Mouse (Mus musculus): ENCODE results near the gene Spns2.
A peak's percentile ranks its signal among the peaks of the same experiment; 100 is the strongest.
"Not testable (repeated sequence)": the region's sequence is repeated elsewhere in the genome, so short reads cannot be mapped to it uniquely, and the experiment has no call there.

Spns2 gene

DNA sequence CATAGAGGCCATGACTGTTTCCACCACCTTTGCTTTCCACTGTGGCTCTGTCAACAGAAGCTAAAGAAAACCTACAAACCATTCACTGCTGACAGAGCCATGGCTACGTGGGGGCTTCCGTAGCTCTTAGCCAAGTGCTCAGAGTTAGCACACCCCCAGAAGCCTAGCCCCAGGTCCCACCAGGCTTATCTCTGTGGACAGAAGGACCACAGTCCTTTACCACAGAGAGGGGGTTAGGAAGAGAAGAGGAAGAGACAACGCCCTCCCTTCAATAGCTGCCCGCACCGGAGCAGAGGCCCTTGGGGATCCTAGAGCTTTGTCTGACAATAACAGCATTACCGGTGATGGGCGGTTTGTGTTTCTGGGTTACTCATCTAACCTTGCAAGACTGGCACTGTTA, 14.3 kb downstream of the Spns2 start:
- DNase-seq (ENCODE audit: extremely low read depth, low read depth, low spot score) = no peak

DNA sequence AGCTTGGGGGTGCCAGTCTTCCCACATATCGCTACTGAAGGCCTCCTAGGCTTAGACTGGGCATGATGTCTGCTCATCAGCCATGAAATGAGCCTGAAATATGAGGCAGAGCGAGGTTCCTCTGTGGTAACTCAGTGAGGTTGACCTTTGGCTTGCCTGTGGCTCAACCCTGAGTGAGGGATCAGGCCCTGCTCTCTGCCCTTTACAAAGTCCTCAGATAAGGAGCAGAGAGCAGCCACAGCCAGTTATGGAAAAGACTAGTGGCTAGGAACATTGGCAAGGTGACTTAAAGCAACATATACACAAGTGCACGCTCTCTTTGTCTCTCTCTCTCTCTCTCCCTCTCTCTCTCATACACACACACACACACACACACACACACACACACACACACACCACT, 14.8 kb downstream of the Spns2 start:
- DNase-seq (ENCODE audit: extremely low read depth, low read depth, low spot score) = no peak

DNA sequence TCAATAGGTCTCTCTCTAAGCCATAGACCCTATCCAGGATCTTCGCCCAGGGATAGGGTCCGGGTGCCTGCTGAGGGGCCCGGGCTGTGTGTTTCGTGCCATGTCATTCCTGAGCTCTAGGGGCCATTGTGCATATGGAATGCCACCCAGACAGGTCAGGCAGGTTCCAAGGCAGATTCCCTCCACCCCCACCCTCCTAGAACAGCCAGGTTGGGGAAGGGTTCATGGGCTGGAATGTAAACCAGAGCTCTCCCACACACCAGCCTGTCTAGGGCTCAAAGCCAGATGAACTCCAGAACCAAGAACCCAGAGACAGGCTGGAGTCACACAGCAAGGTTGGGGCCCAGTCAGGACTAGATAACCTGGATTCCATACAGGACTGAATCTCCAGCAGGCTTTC, 16.2 kb downstream of the Spns2 start:
- DNase-seq (ENCODE audit: extremely low read depth, low read depth, low spot score) = peak; percentile 78

DNA sequence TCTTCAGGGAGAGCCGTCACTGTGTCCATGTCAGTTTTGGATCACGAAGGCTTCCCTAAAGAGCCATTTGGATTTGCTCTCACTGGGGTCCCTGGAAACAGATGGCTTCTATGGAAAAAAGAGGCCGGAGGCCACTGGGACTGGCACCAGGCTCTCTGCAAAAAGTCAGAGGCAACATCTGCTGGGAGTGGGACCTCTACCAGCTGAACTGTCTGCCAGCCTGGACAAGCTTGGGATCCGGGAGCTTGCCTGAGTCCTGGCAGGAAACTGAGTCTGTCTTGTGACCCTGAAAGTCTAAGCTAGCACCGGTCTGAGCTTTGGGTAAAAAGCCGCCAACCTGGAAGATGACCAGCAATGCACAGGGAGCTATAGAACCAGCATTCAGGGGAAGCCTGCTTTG, 18.3 kb downstream of the Spns2 start:
- DNase-seq (ENCODE audit: extremely low read depth, low read depth, low spot score) = no peak

GRCm38 (mm10) chr11:72470004-72470403, 19.7 kb downstream of the Spns2 start:
- DNase-seq (ENCODE audit: extremely low read depth, low read depth, low spot score) = no peak

DNA sequence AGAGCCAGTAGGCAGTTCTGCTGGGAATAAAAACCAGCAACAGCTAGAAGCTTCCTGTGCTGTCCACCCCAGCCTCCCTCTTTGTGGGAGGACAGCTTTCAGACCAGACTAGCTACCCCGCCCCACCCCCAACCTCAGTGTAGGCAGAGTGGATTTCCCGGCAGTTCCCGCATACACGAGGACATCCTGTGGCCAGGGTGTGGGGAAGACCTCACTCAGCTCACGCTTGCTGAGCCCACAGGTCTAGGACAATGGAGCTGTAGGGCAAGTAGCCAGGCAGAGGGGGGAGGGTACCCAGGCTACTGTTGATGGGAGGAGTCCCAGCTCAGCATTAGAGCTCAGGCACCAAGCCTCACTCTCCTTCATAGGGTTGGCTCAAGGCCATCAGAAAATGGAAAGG, 20.5 kb downstream of the Spns2 start:
- DNase-seq (ENCODE audit: extremely low read depth, low read depth, low spot score) = no peak

DNA sequence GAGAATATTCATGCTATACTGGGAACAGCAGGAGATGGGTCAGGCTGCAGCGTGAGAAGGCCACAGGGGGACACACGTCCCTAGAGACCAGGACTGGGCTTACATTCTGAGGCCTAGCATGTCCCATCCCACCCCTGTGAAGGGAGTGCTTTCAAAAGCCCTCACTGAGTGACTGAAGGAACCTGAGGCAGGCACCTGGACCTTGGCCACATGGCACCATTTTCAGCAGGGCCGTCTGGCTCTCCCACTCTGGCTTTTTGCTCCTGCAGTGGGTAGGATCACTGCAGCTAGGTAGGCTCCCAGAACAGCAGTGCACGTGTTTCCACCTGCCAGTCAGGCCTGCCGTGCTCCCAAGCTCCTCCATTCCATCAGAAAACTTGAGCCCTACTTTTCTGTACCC, 21.2 kb downstream of the Spns2 start:
- no peak for DNase-seq (ENCODE audit: extremely low read depth, low read depth, low spot score)

DNA sequence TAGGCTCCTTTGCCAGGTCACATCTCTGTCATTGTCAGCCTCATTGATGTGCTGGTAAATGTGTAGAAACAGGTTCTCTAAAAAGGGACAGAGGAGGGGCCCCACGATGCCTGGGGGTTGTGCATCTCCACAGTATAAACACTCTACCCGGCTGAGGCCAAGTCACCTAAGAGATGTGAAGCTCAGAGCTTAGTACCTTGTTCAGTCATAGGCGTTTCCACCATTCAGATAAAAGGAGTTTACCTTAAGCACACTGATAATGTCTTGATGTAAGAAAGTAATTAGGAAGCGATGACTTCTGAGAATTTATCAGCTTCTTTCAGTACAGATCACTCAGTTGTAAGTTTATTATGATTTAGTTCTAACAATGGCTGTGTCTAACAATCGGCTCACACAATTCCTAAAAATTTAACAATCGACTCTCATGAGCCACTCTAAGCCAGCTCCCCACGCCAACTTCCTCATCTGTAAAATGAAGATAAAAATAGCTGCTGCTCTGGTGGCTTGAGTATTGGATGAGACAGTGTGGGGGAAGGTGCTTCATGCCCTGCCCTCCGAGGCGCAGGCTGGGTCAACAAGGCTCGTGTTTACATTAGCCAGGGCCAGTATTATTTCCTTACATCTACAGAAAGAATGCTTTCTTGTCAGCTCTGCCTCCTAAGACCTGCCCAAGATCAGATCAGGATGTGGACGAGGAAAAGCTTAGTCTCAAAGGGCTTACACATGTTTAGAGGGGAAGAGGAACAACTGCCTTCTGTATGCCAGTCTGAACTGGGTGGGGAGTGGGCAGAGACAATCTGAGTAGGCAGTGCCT, 22.8 kb downstream of the Spns2 start:
- DNase-seq (ENCODE audit: extremely low read depth, low read depth, low spot score) = no peak

DNA sequence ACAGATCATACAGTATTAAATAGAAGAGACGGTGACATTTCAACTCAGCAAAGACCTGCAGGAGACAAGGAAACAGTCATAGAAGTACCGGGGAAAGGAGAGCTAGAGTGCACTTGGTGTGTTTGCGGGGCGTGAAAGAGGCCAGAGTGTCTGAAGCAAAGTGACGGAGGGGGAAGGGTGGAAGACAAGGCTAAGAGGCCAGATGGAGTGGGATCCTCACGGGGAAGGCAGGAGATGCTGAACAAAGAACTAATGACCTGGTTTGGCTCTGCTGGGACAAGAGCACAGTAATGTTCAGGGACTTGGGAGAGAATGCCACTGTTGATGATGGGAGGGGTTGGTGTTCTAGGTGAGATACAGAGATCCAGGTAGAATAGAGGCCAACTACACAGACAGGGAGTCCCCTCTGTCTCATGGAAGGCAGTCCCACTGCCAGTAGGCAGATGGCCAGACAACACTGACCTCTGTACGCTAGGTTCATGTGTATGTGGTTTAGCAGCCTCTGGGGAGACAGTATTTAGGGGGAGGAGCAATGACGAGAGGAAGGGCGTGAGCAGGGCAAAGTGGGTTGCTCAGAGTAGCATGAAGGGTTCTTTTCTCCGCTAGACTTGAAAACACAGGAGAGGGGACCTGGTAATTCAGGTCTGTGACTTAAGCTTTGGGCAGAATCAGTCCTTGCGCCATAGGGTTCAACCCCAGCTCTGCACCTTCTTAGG, 23.6 kb downstream of the Spns2 start:
- no peak for DNase-seq (ENCODE audit: extremely low read depth, low read depth, low spot score)

DNA sequence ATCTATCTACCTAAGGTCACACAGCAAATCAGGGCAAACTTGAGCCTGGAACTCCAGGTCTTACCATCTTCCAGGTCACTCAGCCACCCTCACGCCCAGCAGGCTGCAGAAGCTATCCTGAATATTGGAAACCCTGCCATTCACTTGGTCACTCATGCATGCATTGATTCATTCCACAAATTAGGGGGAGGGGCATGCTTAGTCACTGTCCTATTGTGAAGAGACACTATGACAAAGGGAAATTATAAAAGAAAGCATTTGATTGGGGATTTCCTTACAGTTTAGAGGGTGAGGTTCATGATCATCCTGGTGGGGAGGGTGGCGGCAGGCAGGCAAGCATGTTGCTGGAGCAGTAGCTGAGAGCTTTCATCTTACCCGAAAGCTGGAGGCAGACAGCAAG, 24.9 kb downstream of the Spns2 start:
- no peak for DNase-seq (ENCODE audit: extremely low read depth, low read depth, low spot score)

- DNase-seq (ENCODE audit: extremely low read depth, low read depth, low spot score) = no peak
Observed at GRCm38 (mm10) chr11:72461500-72461981, 28.2 kb downstream of the Spns2 start.

DNA sequence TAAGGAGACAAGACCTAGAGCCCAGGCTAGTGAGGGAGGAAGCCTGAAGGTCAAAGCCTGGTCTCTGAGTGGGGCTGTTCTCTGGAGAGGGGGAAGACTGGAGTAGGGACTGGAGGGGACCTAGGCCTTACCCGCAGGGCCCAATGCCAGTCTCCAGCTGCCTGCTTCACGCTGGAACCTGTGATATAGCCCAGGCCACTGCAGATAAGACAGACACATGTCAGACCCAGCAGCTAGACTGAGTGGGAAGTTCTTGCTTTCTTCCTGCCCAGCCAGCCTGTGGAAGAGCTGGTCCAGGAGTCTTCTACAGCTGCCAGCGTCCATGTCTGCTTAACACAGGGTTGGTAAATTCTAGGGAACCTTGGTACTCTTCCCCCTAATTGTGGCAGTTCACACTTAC, 31.2 kb downstream of the Spns2 start:
- DNase-seq (ENCODE audit: extremely low read depth, low read depth, low spot score) = no peak

GRCm38 (mm10) chr11:72457995-72458496, 31.7 kb downstream of the Spns2 start:
- no peak for DNase-seq (ENCODE audit: extremely low read depth, low read depth, low spot score)

GRCm38 (mm10) chr11:72455694-72456093, 34.0 kb downstream of the Spns2 start:
- no peak for DNase-seq (ENCODE audit: extremely low read depth, low read depth, low spot score)

GRCm38 (mm10) chr11:72453105-72453953, 36.4 kb downstream of the Spns2 start:
- DNase-seq (ENCODE audit: extremely low read depth, low read depth, low spot score) = no peak

DNA sequence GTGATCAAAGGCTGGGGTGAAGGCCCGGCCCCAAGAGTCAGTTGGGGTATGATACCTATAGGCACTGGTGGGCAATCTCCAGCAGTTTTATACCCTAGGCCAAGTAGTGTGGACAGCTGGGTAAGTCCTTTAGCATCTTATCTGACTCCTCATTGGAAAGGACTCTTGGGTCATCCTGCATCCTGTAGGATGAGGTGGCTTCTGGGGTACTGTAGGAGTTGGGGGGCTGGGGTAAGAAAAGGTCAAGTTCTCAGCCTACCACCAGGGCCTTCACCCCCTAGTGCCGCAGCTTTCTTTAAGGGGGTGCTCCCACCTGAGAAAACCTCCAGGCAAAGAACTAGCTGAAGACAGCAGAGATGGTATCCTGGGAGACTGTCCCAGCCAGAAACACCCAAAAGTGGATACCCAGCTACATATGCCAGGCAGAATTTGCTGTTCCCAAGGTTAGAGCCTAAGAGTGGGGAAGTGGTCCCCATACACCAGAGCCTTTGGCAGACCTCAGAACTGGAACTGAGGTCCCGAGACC, 37.5 kb downstream of the Spns2 start:
- DNase-seq (ENCODE audit: extremely low read depth, low read depth, low spot score) = no peak

- no peak for DNase-seq (ENCODE audit: extremely low read depth, low read depth, low spot score)
Observed at GRCm38 (mm10) chr11:72447475-72447874, 42.2 kb downstream of the Spns2 start.

DNA sequence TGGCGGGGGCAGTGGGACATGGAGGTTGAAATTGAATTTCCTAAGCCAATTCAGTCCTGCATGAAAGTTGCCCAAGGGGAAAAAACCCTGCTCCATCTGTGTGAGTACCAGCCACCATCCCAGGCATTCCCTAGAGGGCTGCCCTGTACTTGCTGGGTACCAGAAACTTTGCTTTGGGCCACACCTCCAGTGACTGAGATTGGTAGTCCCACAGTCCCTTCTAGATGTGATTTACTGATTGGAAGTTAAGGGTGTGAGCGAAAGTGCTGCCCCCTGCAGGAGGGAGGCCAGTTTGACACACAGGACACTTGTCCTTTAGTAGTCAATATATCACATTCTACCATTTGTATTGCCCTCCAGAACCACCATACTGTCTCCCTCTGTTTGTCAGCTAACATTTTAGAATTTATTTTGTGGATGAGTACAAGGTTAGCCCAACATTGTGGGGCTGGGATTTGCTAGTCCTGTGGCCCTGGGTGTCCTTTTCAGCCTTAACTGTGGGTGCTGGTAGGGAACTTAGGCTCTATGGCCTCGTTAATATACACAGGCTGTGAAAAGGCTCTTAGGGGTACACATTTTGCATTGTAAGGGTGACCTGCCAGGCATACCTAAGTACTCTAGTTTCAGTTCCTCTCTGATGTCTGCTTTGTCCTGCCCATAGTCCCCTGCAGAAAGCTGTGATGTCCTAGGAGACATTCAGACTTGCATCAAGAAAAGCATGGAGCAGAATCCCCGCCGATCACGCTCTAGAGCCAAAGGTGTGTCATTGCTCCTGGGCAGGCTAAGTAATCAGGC, 43.2 kb downstream of the Spns2 start:
- no peak for DNase-seq (ENCODE audit: extremely low read depth, low read depth, low spot score)

DNA sequence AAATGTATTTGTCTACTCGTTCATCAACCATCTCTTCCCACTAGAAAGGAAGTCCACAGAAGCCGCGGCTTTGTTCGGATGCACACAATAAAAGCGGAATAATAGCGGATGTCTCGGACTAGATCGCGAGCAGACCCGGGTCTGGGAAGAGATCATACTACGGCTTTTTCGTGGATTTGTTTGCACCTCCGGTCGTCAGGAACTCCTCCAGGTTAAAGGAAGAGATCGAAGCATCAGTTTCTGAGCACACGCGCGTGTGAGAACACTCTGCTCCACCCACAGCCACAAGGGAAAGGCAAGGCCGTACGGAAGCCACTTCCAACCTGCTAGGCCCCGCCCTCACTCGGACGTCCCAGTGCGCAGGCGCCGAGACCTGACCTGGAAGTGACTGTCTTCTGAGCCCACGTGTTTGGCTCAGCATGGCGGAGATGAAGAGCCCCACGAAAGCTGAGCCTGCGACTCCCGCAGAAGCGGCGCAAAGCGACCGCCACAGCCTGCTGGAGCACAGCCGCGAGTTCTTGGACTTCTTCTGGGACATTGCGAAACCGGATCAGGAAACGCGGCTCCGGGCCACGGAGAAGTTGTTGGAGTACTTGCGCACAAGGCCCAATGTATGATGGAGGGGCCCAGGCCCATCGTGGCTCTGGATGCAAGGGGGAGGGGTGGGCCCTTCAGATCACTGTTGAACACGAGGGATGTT, 48.6 kb downstream of the Spns2 start, which contains the start of gene Mybbp1a:
Gene Mybbp1a (plus strand): TSS at position 391 of the 700 bp plus-strand sequence.
- no peak for DNase-seq (ENCODE audit: extremely low read depth, low read depth, low spot score)

- DNase-seq (ENCODE audit: extremely low read depth, low read depth, low spot score) = not testable (repeated sequence)
Observed at GRCm38 (mm10) chr11:72440597-72440964, 49.1 kb downstream of the Spns2 start.
